Mouse (Mus musculus) neural tube, embryonic 14.5 days (tissue): ENCODE measurements around the gene 3110040M04Rik. TPM values are rescaled to one million over a fixed set of nuclear protein-coding genes. Genes with fewer than 3 reads are reported as not detected.

Experiments
- polyA plus RNA-seq: library from polyadenylated mRNA; unstranded; fragments of >200 nt; fragmentation: Nextera tagmentation; extraction: Ambion mirVana; gene quantifications from 2 replicates; pipeline ENCODE4 v1.2.1, GENCODE M21; 2014

The 3110040M04Rik gene
- polyA plus RNA-seq, 1 experiment from 2014 or later = not detected

Other genes with a start within 250 kb of the 3110040M04Rik start
- gene Hmcn1, start 210.7 kb upstream of the 3110040M04Rik start, polyA plus RNA-seq = 1.6 and 3.4 TPM in 2 replicates
- gene Gm47985, start 21.6 kb upstream of the 3110040M04Rik start, polyA plus RNA-seq = not detected in 2 replicates
- not detected in 2 replicates for gene Gm8947, start 11.7 kb upstream of the 3110040M04Rik start, polyA plus RNA-seq
- gene Gm47995, start 5.7 kb upstream of the 3110040M04Rik start, polyA plus RNA-seq = not detected in 2 replicates
- not detected in 2 replicates for gene Gm47996, start 6.0 kb downstream of the 3110040M04Rik start, polyA plus RNA-seq
- 220 and 279 TPM in 2 replicates for gene Ivns1abp, start 140.4 kb downstream of the 3110040M04Rik start, polyA plus RNA-seq
- gene Swt1, start 224.3 kb downstream of the 3110040M04Rik start, polyA plus RNA-seq = 15.2 and 19.9 TPM in 2 replicates
- 42.3 and 48.9 TPM in 2 replicates for gene Trmt1l, start 224.4 kb downstream of the 3110040M04Rik start, polyA plus RNA-seq